Mouse (Mus musculus) brain, embryonic 14.5 days (tissue): Measurements from ENCODE around the gene Sox30.

Experiments used
- CTCF ChIP-seq: fragments of 200-500 bp; IDR thresholded peaks from 2 replicates; pipeline ENCODE4 v1.5.1; 2012; ENCODE audit warnings: inconsistent platforms, mild to moderate bottlenecking, moderate library complexity, borderline replicate concordance; ENCODE audit not compliant: insufficient read depth, insufficient read length; ENCODE audit errors: extremely low read depth
- POLR2A ChIP-seq: fragments of 200-500 bp; IDR thresholded peaks from 2 replicates; pipeline ENCODE4 v1.6.1; 2012; ENCODE audit warnings: mild to moderate bottlenecking, inconsistent platforms, borderline replicate concordance; ENCODE audit not compliant: poor library complexity, insufficient read depth, insufficient read length, severe bottlenecking; ENCODE audit errors: extremely low read depth

GRCm38 (mm10) chr11:46030026-46030425 is 49.9 kb downstream of the Sox30 start:
- TF ChIP-seq CTCF (no peak), POLR2A (no peak)
